Mouse (Mus musculus) myocyte (in vitro differentiated cells): ENCODE measurements around the gene Ina.

Experiments
- CEBPB ChIP-seq: IDR thresholded peaks from 2 replicates; pipeline ENCODE4 v1.6.1; 2011; ENCODE audit warnings: mild to moderate bottlenecking, moderate library complexity; ENCODE audit not compliant: poor library complexity, insufficient read depth, severe bottlenecking
- E2F4 ChIP-seq: IDR thresholded peaks from one replicate; pipeline ENCODE4 v1.6.1; 2011; ENCODE audit warnings: mild to moderate bottlenecking, control low read depth, moderate library complexity; ENCODE audit not compliant: insufficient read depth
- MAX ChIP-seq: IDR thresholded peaks from one replicate; pipeline ENCODE4 v1.6.1; 2011; ENCODE audit warnings: low read depth, mild to moderate bottlenecking, control low read depth
- MYOG ChIP-seq, 3 experiments: IDR thresholded peaks; one replicate each; pipeline ENCODE4 v1.6.1; 2011; ENCODE audit warnings: control low read depth in 2 of 3, low read depth in 2 of 3, mild to moderate bottlenecking in 2 of 3; ENCODE audit not compliant: insufficient read length in 2 of 3, control insufficient read depth in 1 of 3, insufficient read depth in 1 of 3
- POLR2A ChIP-seq: IDR thresholded peaks from one replicate; pipeline ENCODE4 v1.6.1; 2011; ENCODE audit warnings: low read depth, mild to moderate bottlenecking, control low read depth, moderate library complexity; ENCODE audit not compliant: insufficient read length
- TCF12 ChIP-seq: IDR thresholded peaks from one replicate; pipeline ENCODE4 v1.6.1; 2011; ENCODE audit warnings: mild to moderate bottlenecking, control low read depth; ENCODE audit not compliant: poor library complexity, insufficient read depth, severe bottlenecking
- USF1 ChIP-seq: IDR thresholded peaks from one replicate; pipeline ENCODE4 v1.6.1; 2011; ENCODE audit warnings: low read depth, mild to moderate bottlenecking, control low read depth, moderate library complexity

DNA sequence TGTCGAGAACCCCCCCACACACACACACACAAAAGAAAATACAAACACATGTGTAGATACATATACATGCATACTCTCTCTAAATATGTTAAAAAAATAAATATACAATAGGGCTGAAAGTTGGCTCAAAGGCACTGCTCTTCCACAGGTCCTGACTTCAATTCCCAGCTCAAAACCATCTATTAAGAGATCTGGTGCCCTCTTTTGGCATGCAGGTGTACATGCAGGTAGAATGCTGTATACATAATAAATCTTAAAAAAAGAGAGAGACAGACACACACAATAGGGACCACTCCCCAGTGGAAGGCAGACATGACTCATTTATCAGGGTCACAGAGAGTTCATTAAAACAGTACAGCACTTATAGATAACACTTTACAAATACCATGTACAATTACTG, 31.8 kb downstream of the Ina start:
- TF ChIP-seq POLR2A = no peak
- no peak for TF ChIP-seq E2F4
- no peak for TF ChIP-seq MAX
- no peak for TF ChIP-seq MYOG (IDR thresholded peaks at IDR 0.05; ENCODE audit: control insufficient read depth in 1 of 3, insufficient read depth in 1 of 3, insufficient read length in 2 of 3, low read depth in 2 of 3)
- no peak for TF ChIP-seq USF1
- no peak for TF ChIP-seq TCF12
- TF ChIP-seq CEBPB = no peak
